Mouse (Mus musculus) lung, postnatal 0 days (tissue): Measurements from ENCODE around the gene Ankrd33b.

ENCODE experiments used
- CTCF ChIP-seq: IDR thresholded peaks from 2 replicates; pipeline ENCODE4 v1.5.1; 2016; ENCODE audit warnings: antibody characterized with exemption, mild to moderate bottlenecking
- EP300 ChIP-seq: IDR thresholded peaks from 2 replicates; pipeline ENCODE4 v1.6.1; 2016; ENCODE audit warnings: antibody characterized with exemption, mild to moderate bottlenecking, control low read depth

DNA sequence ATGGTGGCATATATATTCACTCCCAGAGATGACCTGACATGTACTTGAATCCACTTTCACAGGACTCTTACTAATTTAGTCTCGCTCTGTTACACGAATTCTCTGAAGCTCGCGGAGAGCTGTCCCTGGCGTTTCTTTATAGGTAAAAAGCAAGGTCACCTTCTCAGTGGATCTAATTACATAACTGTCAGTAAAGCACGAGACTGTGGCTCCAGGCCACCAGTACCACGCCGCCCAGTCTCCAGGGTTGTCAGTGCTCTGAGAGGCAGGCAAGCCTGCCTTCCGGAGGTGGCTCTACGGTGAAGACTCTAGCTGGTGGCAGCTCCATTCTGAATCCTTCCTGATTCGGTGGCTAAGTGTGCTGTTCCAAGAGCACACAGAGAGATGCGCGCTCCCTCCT lies 43.0 kb downstream of the Ankrd33b start:
- no peak for TF ChIP-seq CTCF
- TF ChIP-seq EP300, result no peak
